Mouse (Mus musculus): ENCODE data around the gene Rnf135. TPM values are rescaled to one million over a fixed set of nuclear protein-coding genes. Genes with fewer than 3 reads are reported as not detected.

Gene Rnf135
- polyA plus RNA-seq, 1 experiment from 2014 or later = 3.1 TPM

Other genes with a start within 250 kb of the Rnf135 start
- gene Utp6, start 221.5 kb upstream of the Rnf135 start, polyA plus RNA-seq (2015; fragmentation: Nextera tagmentation; extraction: Ambion mirVana) = 49.9 and 54.8 TPM in 2 replicates
- gene Suz12, start 190.7 kb upstream of the Rnf135 start, polyA plus RNA-seq (2015; fragmentation: Nextera tagmentation; extraction: Ambion mirVana) = 22.1 and 22.5 TPM in 2 replicates
- 14.1 and 14.6 TPM in 2 replicates for gene Crlf3, start 102.9 kb upstream of the Rnf135 start, polyA plus RNA-seq (2015; fragmentation: Nextera tagmentation; extraction: Ambion mirVana)
- 7.8 and 8.5 TPM in 2 replicates for gene Atad5, start 94.5 kb upstream of the Rnf135 start, polyA plus RNA-seq (2015; fragmentation: Nextera tagmentation; extraction: Ambion mirVana)
- 28.3 and 31.2 TPM in 2 replicates for gene Tefm, start 41.7 kb upstream of the Rnf135 start, polyA plus RNA-seq (2015; fragmentation: Nextera tagmentation; extraction: Ambion mirVana)
- 2.5 and 2.7 TPM in 2 replicates for gene Adap2, start 29.7 kb upstream of the Rnf135 start, polyA plus RNA-seq (2015; fragmentation: Nextera tagmentation; extraction: Ambion mirVana)
- 69.7 and 70.5 TPM in 2 replicates for gene Rhot1, start 25.2 kb downstream of the Rnf135 start, polyA plus RNA-seq (2015; fragmentation: Nextera tagmentation; extraction: Ambion mirVana)
- gene Rhbdl3, start 117.1 kb downstream of the Rnf135 start, polyA plus RNA-seq (2015; fragmentation: Nextera tagmentation; extraction: Ambion mirVana) = 15.3 and 28.0 TPM in 2 replicates
- gene 5730455P16Rik, start 194.2 kb downstream of the Rnf135 start, polyA plus RNA-seq (2015; fragmentation: Nextera tagmentation; extraction: Ambion mirVana) = 32.2 and 36.7 TPM in 2 replicates
- 244 and 250 TPM in 2 replicates for gene Zfp207, start 199.4 kb downstream of the Rnf135 start, polyA plus RNA-seq (2015; fragmentation: Nextera tagmentation; extraction: Ambion mirVana)
- 321 and 336 TPM in 2 replicates for gene Psmd11, start 244.8 kb downstream of the Rnf135 start, polyA plus RNA-seq (2015; fragmentation: Nextera tagmentation; extraction: Ambion mirVana)